In the genomic region with DNA sequence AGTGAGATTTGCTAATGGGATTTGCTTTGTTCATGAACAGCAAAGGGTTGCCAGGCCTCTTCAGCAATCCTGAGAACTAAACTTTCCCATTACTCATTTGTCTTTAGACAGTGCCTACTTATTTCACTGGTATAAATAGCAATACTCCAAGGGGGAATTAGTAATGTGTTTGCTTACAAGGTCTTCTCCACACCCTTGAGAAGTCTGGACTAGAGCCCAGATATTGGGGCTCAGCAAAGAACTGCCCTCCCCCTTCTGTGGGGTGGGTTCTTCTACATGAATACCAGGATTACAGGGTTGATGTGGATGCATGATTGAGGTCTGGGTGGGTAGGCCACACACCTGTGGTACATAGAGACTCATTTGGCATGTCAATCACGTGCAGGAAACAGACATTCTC, we compare ENCODE assay signal across 39 mouse cellular contexts. TPM values are rescaled to one million over a fixed set of nuclear protein-coding genes. Genes with fewer than 3 reads are reported as not detected.
A peak's percentile ranks its signal among the peaks of the same experiment; 100 is the strongest.
DNase-seq lines count a peak whose midpoint lies in the region; ATAC-seq lines count a peak whose summit lies in the region.
"Had no signal": no experiment of that assay in that cellular context is flagged by ENCODE, and none has a peak within 500 bp of the region (broad histone marks: within the 10 kb centered on the region; RNA-seq: fewer than 3 reads in every experiment).

No protein-coding gene starts in this region.

- no peaks in the 10 kb centered on the region for H3K36me3 ChIP-seq in lung, embryonic 16.5 days (ENCODE audit: control insufficient read depth, insufficient read depth, low read length)
- H3K36me3 ChIP-seq in embryonic facial prominence, embryonic 15.5 days: no peaks in the 10 kb centered on the region
- no peaks in the 10 kb centered on the region for H3K36me3 ChIP-seq in stomach, embryonic 15.5 days
- H3K36me3 ChIP-seq in forebrain, embryonic 11.5 days (ENCODE audit: control insufficient read depth, insufficient read depth, low read length): no peaks in the 10 kb centered on the region
- H3K36me3 ChIP-seq: heart, embryonic 12.5 days; hindbrain, embryonic 13.5 days; limb, embryonic 13.5 days had no signal

- 39% methylated on average over 1 of the region's 1 CpGs for WGBS in lung, embryonic 16.5 days
- WGBS in embryonic facial prominence, embryonic 15.5 days: 52% methylated on average over 1 of the region's 1 CpGs
- 43% methylated on average over 1 of the region's 1 CpGs for WGBS in stomach, embryonic 15.5 days
- 59% methylated on average over 1 of the region's 1 CpGs for WGBS in forebrain, embryonic 11.5 days

- peak overlapping the region; percentile 44; the same call in 1 of the 2 replicates for H3K27ac ChIP-seq in lung, embryonic 16.5 days (ENCODE audit: low read length)
- peak overlapping the region; percentile 60 for H3K27ac ChIP-seq in embryonic facial prominence, embryonic 15.5 days (replicated peaks)
- peak overlapping the region; percentile 67; the same call in 1 of the 2 replicates for H3K27ac ChIP-seq in stomach, embryonic 15.5 days
- H3K27ac ChIP-seq in forebrain, embryonic 11.5 days (ENCODE audit: low read depth, low read length): no peak overlapping the region
- H3K27ac ChIP-seq: heart, adult 2 months; hindbrain, embryonic 13.5 days; limb, embryonic 13.5 days; macrophage had no signal

- H3K4me3 ChIP-seq in lung, embryonic 16.5 days (ENCODE audit: low read length): no peak overlapping the region
- H3K4me3 ChIP-seq in embryonic facial prominence, embryonic 15.5 days (replicated peaks): no peak overlapping the region
- H3K4me3 ChIP-seq in stomach, embryonic 15.5 days (replicated peaks): no peak overlapping the region
- H3K4me3 ChIP-seq in forebrain, embryonic 11.5 days (ENCODE audit: low read depth, low read length): no peak overlapping the region
- H3K4me3 ChIP-seq: heart, adult 2 months; heart, embryonic 12.5 days; hindbrain, embryonic 13.5 days; limb, embryonic 13.5 days had no signal

- H3K4me2 ChIP-seq in lung, embryonic 16.5 days (ENCODE audit: low read depth, low read length): no peak overlapping the region
- no peak overlapping the region for H3K4me2 ChIP-seq in embryonic facial prominence, embryonic 15.5 days (replicated peaks)
- no peak overlapping the region for H3K4me2 ChIP-seq in stomach, embryonic 15.5 days
- H3K4me2 ChIP-seq in forebrain, embryonic 11.5 days (ENCODE audit: low read depth, low read length, severe bottlenecking): no peak overlapping the region
- H3K4me2 ChIP-seq: heart, embryonic 12.5 days; hindbrain, embryonic 13.5 days; limb, embryonic 13.5 days; liver, embryonic 11.5 days had no signal

- no peaks in the 10 kb centered on the region for H3K27me3 ChIP-seq in lung, embryonic 16.5 days (ENCODE audit: control insufficient read depth, insufficient read depth, low read depth, low read length)
- H3K27me3 ChIP-seq in embryonic facial prominence, embryonic 15.5 days: no peaks in the 10 kb centered on the region
- no peaks in the 10 kb centered on the region for H3K27me3 ChIP-seq in stomach, embryonic 15.5 days (replicated peaks)
- no peaks in the 10 kb centered on the region for H3K27me3 ChIP-seq in forebrain, embryonic 11.5 days (ENCODE audit: control insufficient read depth, insufficient read depth, low read length)
- H3K27me3 ChIP-seq: heart, embryonic 12.5 days; hindbrain, embryonic 13.5 days; limb, embryonic 13.5 days had no signal

- no peaks in the 10 kb centered on the region for H3K4me1 ChIP-seq in lung, embryonic 16.5 days (replicated peaks; ENCODE audit: control insufficient read depth, insufficient read depth, low read length)
- 0 out of 2 replicates have a peak, but pooled peaks cover 5% of the 10 kb centered on the region for H3K4me1 ChIP-seq in embryonic facial prominence, embryonic 15.5 days
- H3K4me1 ChIP-seq in stomach, embryonic 15.5 days: no peaks in the 10 kb centered on the region
- H3K4me1 ChIP-seq in forebrain, embryonic 11.5 days (replicated peaks; ENCODE audit: control insufficient read depth, insufficient read depth, low read length): no peaks in the 10 kb centered on the region
- H3K4me1 ChIP-seq: heart, embryonic 12.5 days; hindbrain, embryonic 13.5 days; limb, embryonic 13.5 days had no signal

- peak; percentile 43; the same call in 1 of the 2 replicates for ATAC-seq in lung, embryonic 16.5 days (ENCODE audit: low read depth)
- ATAC-seq in embryonic facial prominence, embryonic 15.5 days (ENCODE audit: insufficient number of reproducible peaks, low FRiP score, low TSS enrichment, low read depth): peak; percentile 24; the same call in 1 of the 2 replicates
- peak; percentile 63 for ATAC-seq in stomach, embryonic 15.5 days (ENCODE audit: insufficient read depth, low FRiP score, low read depth)
- ATAC-seq in forebrain, embryonic 11.5 days (replicated peaks; ENCODE audit: low FRiP score): no peak
- ATAC-seq: activated CD4-positive, CD25-positive, alpha-beta regulatory T cell, adult 4 months; forebrain, postnatal 0 days; intestine, embryonic 16.5 days had no signal

- H3K9me3 ChIP-seq in lung, embryonic 16.5 days (ENCODE audit: control insufficient read depth, low read length): no peaks in the 10 kb centered on the region
- no peaks in the 10 kb centered on the region for H3K9me3 ChIP-seq in embryonic facial prominence, embryonic 15.5 days (replicated peaks)
- no peaks in the 10 kb centered on the region for H3K9me3 ChIP-seq in stomach, embryonic 15.5 days
- no peaks in the 10 kb centered on the region for H3K9me3 ChIP-seq in forebrain, embryonic 11.5 days (ENCODE audit: control insufficient read depth, low read length)
- H3K9me3 ChIP-seq: heart, embryonic 12.5 days; hindbrain, embryonic 13.5 days; limb, embryonic 13.5 days had no signal

- no peak overlapping the region for H3K9ac ChIP-seq in lung, embryonic 16.5 days (ENCODE audit: low read length)
- no peak overlapping the region for H3K9ac ChIP-seq in embryonic facial prominence, embryonic 15.5 days
- H3K9ac ChIP-seq in stomach, embryonic 15.5 days: no peak overlapping the region
- no peak overlapping the region for H3K9ac ChIP-seq in forebrain, embryonic 11.5 days (ENCODE audit: low read length)
- H3K9ac ChIP-seq: forebrain, postnatal 0 days; heart, embryonic 12.5 days; hindbrain, embryonic 13.5 days; limb, embryonic 13.5 days had no signal

- no peak for DNase-seq in lung, postnatal 14 days
- peak; percentile 48 for DNase-seq in brain, adult 2 months (ENCODE audit: low read depth, low spot score)
- DNase-seq in heart, adult 11 months: no peak
- DNase-seq in forebrain, embryonic 11.5 days (ENCODE audit: low spot score): no peak
- no peak for DNase-seq in layer of hippocampus, postnatal 36 days
- DNase-seq: adrenal gland, adult 8-10 months; B cell, adult 2 months; cerebellum, adult 11 months; cerebellum, adult 9-11 months; embryo, embryonic 11 days; forebrain, postnatal 0 days; gastrocnemius, postnatal 36 days; heart, adult 2 months; heart, postnatal 4 days; kidney, adult 9 months; kidney, postnatal 10 days; layer of hippocampus, adult 9-11 months; midbrain, embryonic 14.5 days; right cerebral cortex, adult 18-20 months; thymus, postnatal 14 days had no signal

RNA-seq across cellular contexts. Expression of gene Krt32, which starts 14.2 kb away (rescaled TPM):
- not detected in 2 replicates for polyA plus RNA-seq in lung, embryonic 16.5 days (2015; fragmentation: Nextera tagmentation; extraction: Ambion mirVana)
- polyA plus RNA-seq in embryonic facial prominence, embryonic 15.5 days (2015; fragmentation: Nextera tagmentation; extraction: Ambion mirVana): 6.4 and 7.2 TPM in 2 replicates
- polyA plus RNA-seq in stomach, embryonic 15.5 days (2015; fragmentation: Nextera tagmentation; extraction: Ambion mirVana): not detected in 2 replicates
- polyA plus RNA-seq in forebrain, embryonic 11.5 days (2014; fragmentation: Nextera tagmentation; extraction: Ambion mirVana): not detected in 2 replicates
- not detected for total RNA-seq in layer of hippocampus, postnatal 36 days (2021)
- total RNA-seq: adrenal gland, adult 8-10 months; adrenal gland, postnatal 4 days; forebrain, postnatal 0 days; gastrocnemius, postnatal 36 days; heart, adult 2 months; heart, postnatal 4 days; left cerebral cortex, adult 8-10 months; left cerebral cortex, postnatal 36 days; monocyte, adult 5-6 weeks had no signal
- polyA plus RNA-seq: activated CD4-positive, CD25-positive, alpha-beta regulatory T cell, adult 4 months; forebrain, postnatal 0 days; heart, adult 2 months; heart, embryonic 12.5 days; heart, postnatal 0 days; hindbrain, embryonic 13.5 days; intestine, embryonic 16.5 days; limb, embryonic 13.5 days; liver, embryonic 11.5 days; liver, embryonic 16.5 days; macrophage; midbrain, embryonic 14.5 days; neural tube, embryonic 14.5 days; spleen, adult 2 months; urinary bladder, adult 2 months had no signal

RNA-seq across cellular contexts. Expression of gene Krt35, which starts 22.2 kb away (rescaled TPM):
- polyA plus RNA-seq in lung, embryonic 16.5 days (2015; fragmentation: Nextera tagmentation; extraction: Ambion mirVana): not detected in 2 replicates
- polyA plus RNA-seq in embryonic facial prominence, embryonic 15.5 days (2015; fragmentation: Nextera tagmentation; extraction: Ambion mirVana): 23.0 and 37.6 TPM in 2 replicates
- 0.32 TPM in 1 of 2 replicates, not detected in the other for polyA plus RNA-seq in stomach, embryonic 15.5 days (2015; fragmentation: Nextera tagmentation; extraction: Ambion mirVana)
- polyA plus RNA-seq in forebrain, embryonic 11.5 days (2014; fragmentation: Nextera tagmentation; extraction: Ambion mirVana): not detected in 2 replicates
- not detected for total RNA-seq in layer of hippocampus, postnatal 36 days (2021)
- total RNA-seq: adrenal gland, adult 8-10 months; adrenal gland, postnatal 4 days; forebrain, postnatal 0 days; gastrocnemius, postnatal 36 days; heart, adult 2 months; heart, postnatal 4 days; left cerebral cortex, adult 8-10 months; left cerebral cortex, postnatal 36 days; monocyte, adult 5-6 weeks had no signal
- polyA plus RNA-seq: activated CD4-positive, CD25-positive, alpha-beta regulatory T cell, adult 4 months; forebrain, postnatal 0 days; heart, adult 2 months; heart, embryonic 12.5 days; heart, postnatal 0 days; hindbrain, embryonic 13.5 days; liver, embryonic 11.5 days; liver, embryonic 16.5 days; macrophage; midbrain, embryonic 14.5 days; neural tube, embryonic 14.5 days; spleen, adult 2 months had no signal

RNA-seq across cellular contexts. Expression of gene Krt31, which starts 23.5 kb away (rescaled TPM):
- polyA plus RNA-seq in lung, embryonic 16.5 days (2015; fragmentation: Nextera tagmentation; extraction: Ambion mirVana): 0.10 and 0.21 TPM in 2 replicates
- 5.9 and 13.8 TPM in 2 replicates for polyA plus RNA-seq in embryonic facial prominence, embryonic 15.5 days (2015; fragmentation: Nextera tagmentation; extraction: Ambion mirVana)
- polyA plus RNA-seq in stomach, embryonic 15.5 days (2015; fragmentation: Nextera tagmentation; extraction: Ambion mirVana): 0.46 and 0.69 TPM in 2 replicates
- polyA plus RNA-seq in forebrain, embryonic 11.5 days (2014; fragmentation: Nextera tagmentation; extraction: Ambion mirVana): not detected in 2 replicates
- not detected for total RNA-seq in layer of hippocampus, postnatal 36 days (2021)
- total RNA-seq: adrenal gland, adult 8-10 months; adrenal gland, postnatal 4 days; forebrain, postnatal 0 days; gastrocnemius, postnatal 36 days; heart, adult 2 months; heart, postnatal 4 days; left cerebral cortex, adult 8-10 months; left cerebral cortex, postnatal 36 days; monocyte, adult 5-6 weeks had no signal
- polyA plus RNA-seq: activated CD4-positive, CD25-positive, alpha-beta regulatory T cell, adult 4 months; forebrain, postnatal 0 days; heart, embryonic 12.5 days; heart, postnatal 0 days; hindbrain, embryonic 13.5 days; intestine, embryonic 16.5 days; limb, embryonic 13.5 days; liver, embryonic 11.5 days; liver, embryonic 16.5 days; macrophage; midbrain, embryonic 14.5 days; neural tube, embryonic 14.5 days; spleen, adult 2 months; urinary bladder, adult 2 months had no signal

RNA-seq across cellular contexts. Expression of gene Krt36, which starts 31.6 kb away (rescaled TPM):
- polyA plus RNA-seq in lung, embryonic 16.5 days (2015; fragmentation: Nextera tagmentation; extraction: Ambion mirVana): 0.20 TPM in 1 of 2 replicates, not detected in the other
- polyA plus RNA-seq in embryonic facial prominence, embryonic 15.5 days (2015; fragmentation: Nextera tagmentation; extraction: Ambion mirVana): 0.76 and 1.9 TPM in 2 replicates
- polyA plus RNA-seq in stomach, embryonic 15.5 days (2015; fragmentation: Nextera tagmentation; extraction: Ambion mirVana): 0.13 and 0.37 TPM in 2 replicates
- not detected in 2 replicates for polyA plus RNA-seq in forebrain, embryonic 11.5 days (2014; fragmentation: Nextera tagmentation; extraction: Ambion mirVana)
- total RNA-seq in layer of hippocampus, postnatal 36 days (2021): not detected
- total RNA-seq: forebrain, postnatal 0 days; gastrocnemius, postnatal 36 days; heart, adult 2 months; heart, postnatal 4 days; left cerebral cortex, adult 8-10 months; left cerebral cortex, postnatal 36 days; monocyte, adult 5-6 weeks had no signal
- polyA plus RNA-seq: activated CD4-positive, CD25-positive, alpha-beta regulatory T cell, adult 4 months; forebrain, postnatal 0 days; heart, adult 2 months; heart, embryonic 12.5 days; heart, postnatal 0 days; hindbrain, embryonic 13.5 days; liver, embryonic 11.5 days; liver, embryonic 16.5 days; macrophage; midbrain, embryonic 14.5 days; neural tube, embryonic 14.5 days; spleen, adult 2 months had no signal

RNA-seq across cellular contexts. Expression of gene Krt34, which starts 32.5 kb away (rescaled TPM):
- polyA plus RNA-seq in lung, embryonic 16.5 days (2015; fragmentation: Nextera tagmentation; extraction: Ambion mirVana): 0.21 and 0.44 TPM in 2 replicates
- 3.6 and 7.8 TPM in 2 replicates for polyA plus RNA-seq in embryonic facial prominence, embryonic 15.5 days (2015; fragmentation: Nextera tagmentation; extraction: Ambion mirVana)
- polyA plus RNA-seq in stomach, embryonic 15.5 days (2015; fragmentation: Nextera tagmentation; extraction: Ambion mirVana): 0.41 and 0.91 TPM in 2 replicates
- not detected in 2 replicates for polyA plus RNA-seq in forebrain, embryonic 11.5 days (2014; fragmentation: Nextera tagmentation; extraction: Ambion mirVana)
- not detected for total RNA-seq in layer of hippocampus, postnatal 36 days (2021)
- total RNA-seq: adrenal gland, adult 8-10 months; adrenal gland, postnatal 4 days; forebrain, postnatal 0 days; gastrocnemius, postnatal 36 days; heart, adult 2 months; heart, postnatal 4 days; left cerebral cortex, adult 8-10 months; left cerebral cortex, postnatal 36 days; monocyte, adult 5-6 weeks had no signal
- polyA plus RNA-seq: activated CD4-positive, CD25-positive, alpha-beta regulatory T cell, adult 4 months; heart, adult 2 months; heart, embryonic 12.5 days; heart, postnatal 0 days; hindbrain, embryonic 13.5 days; intestine, embryonic 16.5 days; limb, embryonic 13.5 days; liver, embryonic 11.5 days; liver, embryonic 16.5 days; macrophage; midbrain, embryonic 14.5 days; neural tube, embryonic 14.5 days; spleen, adult 2 months; urinary bladder, adult 2 months had no signal

Comparison
In these comparisons a context has a peak if more than half of its experiments do, and no peak if none do; other contexts are left out.
1. RNA of gene Krt35, which starts 22.2 kb away (polyA plus RNA-seq): 23.0 to 37.6 TPM in embryonic facial prominence, embryonic 15.5 days; 0.32 TPM in stomach, embryonic 15.5 days, not detected in lung, embryonic 16.5 days and not detected in forebrain, embryonic 11.5 days; every median in the first group is over 10 times any median in the second.